Mouse (Mus musculus): ENCODE results near the gene Kcnk6. TPM values are rescaled to one million over a fixed set of nuclear protein-coding genes. Genes with fewer than 3 reads are reported as not detected.

The Kcnk6 gene
- polyA plus RNA-seq, 1 experiment: 0.09 TPM

GRCm38 (mm10) chr7:29180854-29181236, 51.5 kb downstream of the Kcnk6 start:
- TF ChIP-seq CTCF (IDR thresholded peaks at IDR 0.05; ENCODE audit: control insufficient read depth, insufficient read depth, insufficient read length) (no peak), FOSL1 (IDR thresholded peaks at IDR 0.05; ENCODE audit: insufficient read depth, low read length, poor library complexity, severe bottlenecking) (no peak), USF1 (IDR thresholded peaks at IDR 0.05; ENCODE audit: low read depth) (no peak), MYOG (IDR thresholded peaks at IDR 0.05; ENCODE audit: control insufficient read depth, extremely low read depth, insufficient read length) (no peak), MAX (IDR thresholded peaks at IDR 0.05) (no peak), CEBPB (IDR thresholded peaks at IDR 0.05; ENCODE audit: low read depth) (no peak), MYOD1 (IDR thresholded peaks at IDR 0.05; ENCODE audit: control insufficient read depth, insufficient read length, low read depth) (no peak)
- Histone ChIP-seq H3K27me3 (ENCODE audit: control insufficient read depth, insufficient read depth, insufficient read length) (no peaks in the 10 kb centered on the region), H3K79me3 (ENCODE audit: low read depth) (peaks cover 34% of the 10 kb centered on the region), H3K4me3 (ENCODE audit: insufficient read depth, poor library complexity, severe bottlenecking) (no peak overlapping the region), H3K79me2 (ENCODE audit: control insufficient read depth, insufficient read depth) (peaks cover 44% of the 10 kb centered on the region), H3ac (ENCODE audit: control insufficient read depth, insufficient read length, low read depth) (no peak overlapping the region), H3K36me3 (ENCODE audit: control insufficient read depth, insufficient read depth) (peaks cover 20% of the 10 kb centered on the region)

GRCm38 (mm10) chr7:29180077-29180853, 52.0 kb downstream of the Kcnk6 start, which contains the start of gene Psmd8:
Gene Psmd8, minus strand, starts transcription at chr7:29180701.
- H3K27me3 ChIP-seq (ENCODE audit: control insufficient read depth, insufficient read depth, insufficient read length): no peaks in the 10 kb centered on the region
- H3K36me3 ChIP-seq (ENCODE audit: control insufficient read depth, insufficient read depth): peaks cover 25% of the 10 kb centered on the region
- peaks cover 48% of the 10 kb centered on the region for H3K79me2 ChIP-seq (ENCODE audit: control insufficient read depth, insufficient read depth)
- peaks cover 34% of the 10 kb centered on the region for H3K79me3 ChIP-seq (ENCODE audit: low read depth)
- H3K4me3 ChIP-seq (ENCODE audit: insufficient read depth, poor library complexity, severe bottlenecking): peak within 1 kb of the TSS; percentile 69
- TF ChIP-seq CEBPB (IDR thresholded peaks at IDR 0.05; ENCODE audit: low read depth): no peak
- peak; percentile 47 for TF ChIP-seq CTCF (IDR thresholded peaks at IDR 0.05; ENCODE audit: control insufficient read depth, insufficient read depth, insufficient read length)
- no peak for TF ChIP-seq MYOD1 (IDR thresholded peaks at IDR 0.05; ENCODE audit: control insufficient read depth, insufficient read length, low read depth)
- H3ac ChIP-seq (ENCODE audit: control insufficient read depth, insufficient read length, low read depth): peak within 1 kb of the TSS; percentile 92

DNA sequence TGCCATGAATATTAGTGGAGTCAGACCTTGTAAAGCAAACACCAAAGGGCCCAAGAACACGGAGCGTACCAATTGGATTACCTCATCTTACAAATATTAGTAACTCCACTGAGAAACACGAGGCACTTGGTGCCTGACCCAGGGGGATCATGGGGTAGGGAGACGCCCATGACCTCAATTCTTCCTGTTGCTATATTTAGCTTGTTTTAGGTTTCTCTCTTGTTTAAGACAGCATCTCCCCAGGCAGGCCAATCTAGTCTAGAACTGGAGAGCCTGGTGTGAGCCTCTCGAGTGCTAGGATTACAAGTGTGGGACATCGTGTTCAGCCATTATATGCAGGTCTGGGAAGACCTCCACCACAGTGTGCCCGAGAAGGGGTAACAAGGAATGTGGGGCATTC, 53.0 kb downstream of the Kcnk6 start:
- Histone ChIP-seq H3K79me2 (ENCODE audit: control insufficient read depth, insufficient read depth) (peaks cover 48% of the 10 kb centered on the region), H3K27me3 (ENCODE audit: control insufficient read depth, insufficient read depth, insufficient read length) (no peaks in the 10 kb centered on the region), H3K36me3 (ENCODE audit: control insufficient read depth, insufficient read depth) (peaks cover 31% of the 10 kb centered on the region), H3K79me3 (ENCODE audit: low read depth) (peaks cover 34% of the 10 kb centered on the region), H3ac (ENCODE audit: control insufficient read depth, insufficient read length, low read depth) (peak overlapping the region; percentile 59), H3K4me3 (ENCODE audit: insufficient read depth, poor library complexity, severe bottlenecking) (peak overlapping the region; percentile 69)
- peak; percentile 38 for TF ChIP-seq MAX (IDR thresholded peaks at IDR 0.05)
- no peak for TF ChIP-seq MYOD1 (IDR thresholded peaks at IDR 0.05; ENCODE audit: control insufficient read depth, insufficient read length, low read depth)

- no peak overlapping the region for H3K4me3 ChIP-seq (ENCODE audit: insufficient read depth, poor library complexity, severe bottlenecking)
- H3K36me3 ChIP-seq (ENCODE audit: control insufficient read depth, insufficient read depth): peaks cover 38% of the 10 kb centered on the region
- no peaks in the 10 kb centered on the region for H3K27me3 ChIP-seq (ENCODE audit: control insufficient read depth, insufficient read depth, insufficient read length)
- no peak overlapping the region for H3ac ChIP-seq (ENCODE audit: control insufficient read depth, insufficient read length, low read depth)
- H3K79me3 ChIP-seq (ENCODE audit: low read depth): peaks cover 34% of the 10 kb centered on the region
- TF ChIP-seq MYOG (IDR thresholded peaks at IDR 0.05; ENCODE audit: control insufficient read depth, extremely low read depth, insufficient read length) (no peak), MYOD1 (IDR thresholded peaks at IDR 0.05; ENCODE audit: control insufficient read depth, insufficient read length, low read depth) (no peak), CEBPB (IDR thresholded peaks at IDR 0.05; ENCODE audit: low read depth) (no peak), USF1 (IDR thresholded peaks at IDR 0.05; ENCODE audit: low read depth) (no peak), FOSL1 (IDR thresholded peaks at IDR 0.05; ENCODE audit: insufficient read depth, low read length, poor library complexity, severe bottlenecking) (no peak)
- H3K79me2 ChIP-seq (ENCODE audit: control insufficient read depth, insufficient read depth): peaks cover 48% of the 10 kb centered on the region
These were observed 54.2 kb downstream of the Kcnk6 start for GRCm38 (mm10) chr7:29178106-29178505.

- H3K4me3 ChIP-seq (ENCODE audit: insufficient read depth, poor library complexity, severe bottlenecking): no peak overlapping the region
- TF ChIP-seq FOSL1 (IDR thresholded peaks at IDR 0.05; ENCODE audit: insufficient read depth, low read length, poor library complexity, severe bottlenecking) (no peak), MYOD1 (IDR thresholded peaks at IDR 0.05; ENCODE audit: control insufficient read depth, insufficient read length, low read depth) (no peak), USF1 (IDR thresholded peaks at IDR 0.05; ENCODE audit: low read depth) (no peak), CEBPB (IDR thresholded peaks at IDR 0.05; ENCODE audit: low read depth) (no peak), MYOG (IDR thresholded peaks at IDR 0.05; ENCODE audit: control insufficient read depth, extremely low read depth, insufficient read length) (no peak), MAX (IDR thresholded peaks at IDR 0.05) (no peak), CTCF (IDR thresholded peaks at IDR 0.05; ENCODE audit: control insufficient read depth, insufficient read depth, insufficient read length) (no peak)
- H3K36me3 ChIP-seq (ENCODE audit: control insufficient read depth, insufficient read depth): peaks cover 34% of the 10 kb centered on the region
- peaks cover 20% of the 10 kb centered on the region for H3K79me2 ChIP-seq (ENCODE audit: control insufficient read depth, insufficient read depth)
- H3K27me3 ChIP-seq (ENCODE audit: control insufficient read depth, insufficient read depth, insufficient read length): no peaks in the 10 kb centered on the region
- H3K79me3 ChIP-seq (ENCODE audit: low read depth): peaks cover 8% of the 10 kb centered on the region
- H3ac ChIP-seq (ENCODE audit: control insufficient read depth, insufficient read length, low read depth): no peak overlapping the region
These were observed 59.8 kb downstream of the Kcnk6 start for GRCm38 (mm10) chr7:29172390-29173016.

Other genes with a start within 250 kb of the Kcnk6 start
- 1.1 TPM for gene Ryr1, start 107.3 kb downstream of the Kcnk6 start, polyA plus RNA-seq (2012; fragmentation: generic; extraction: Trizol)
- 0.01 TPM for gene Rasgrp4, start 97.7 kb downstream of the Kcnk6 start, polyA plus RNA-seq (2012; fragmentation: generic; extraction: Trizol)
- gene Fam98c, start 76.3 kb downstream of the Kcnk6 start, polyA plus RNA-seq (2012; fragmentation: generic; extraction: Trizol): 7.7 TPM
- 0.82 TPM for gene Ggn, start 62.3 kb downstream of the Kcnk6 start, polyA plus RNA-seq (2012; fragmentation: generic; extraction: Trizol)
- gene Spred3, start 62.1 kb downstream of the Kcnk6 start, polyA plus RNA-seq (2012; fragmentation: generic; extraction: Trizol): 3.1 TPM
- 388 TPM for gene Psmd8, start 51.8 kb downstream of the Kcnk6 start, polyA plus RNA-seq (2012; fragmentation: generic; extraction: Trizol)
- not detected for gene Catsperg1, start 18.5 kb downstream of the Kcnk6 start, polyA plus RNA-seq (2012; fragmentation: generic; extraction: Trizol)
- gene Yif1b, start 5.8 kb upstream of the Kcnk6 start, polyA plus RNA-seq (2012; fragmentation: generic; extraction: Trizol): 140 TPM
- 72.9 TPM for gene 2200002D01Rik, start 16.0 kb upstream of the Kcnk6 start, polyA plus RNA-seq (2012; fragmentation: generic; extraction: Trizol)
- not detected for gene Spint2, start 49.4 kb upstream of the Kcnk6 start, polyA plus RNA-seq (2012; fragmentation: generic; extraction: Trizol)
- 0.43 TPM for gene Ppp1r14a, start 56.8 kb upstream of the Kcnk6 start, polyA plus RNA-seq (2012; fragmentation: generic; extraction: Trizol)
- 14.3 TPM for gene Dpf1, start 71.4 kb upstream of the Kcnk6 start, polyA plus RNA-seq (2012; fragmentation: generic; extraction: Trizol)